Mouse (Mus musculus): Measurements from ENCODE around the gene Twistnb. TPM values are rescaled to one million over a fixed set of nuclear protein-coding genes. Genes with fewer than 3 reads are reported as not detected.
A peak's percentile ranks its signal among the peaks of the same experiment; 100 is the strongest.

Twistnb gene
- 79.1 and 84.9 TPM in 2 replicates for polyA plus RNA-seq (2016; fragmentation: Nextera tagmentation; extraction: Ambion mirVana)

GRCm38 (mm10) chr12:33429387-33430160 is at the start of gene Twistnb:
TSS of gene Twistnb (plus strand) at chr12:33429635.
- Histone ChIP-seq H3K27me3 (ENCODE audit: low read depth, poor library complexity, severe bottlenecking) (no peaks in the 10 kb centered on the region), H3K27ac (peak within 1 kb of the TSS; percentile 91), H3K4me1 (peaks cover 12% of the 10 kb centered on the region), H3K36me3 (peaks cover 11% of the 10 kb centered on the region), H3K4me3 (peak within 1 kb of the TSS; percentile 89), H3K9me3 (replicated peaks) (no peaks in the 10 kb centered on the region)
- DNase-seq (ENCODE audit: low spot score), result peak; percentile 98
- under 1% methylated on average over 66 of the region's 66 CpGs for WGBS

GRCm38 (mm10) chr12:33388842-33389241 is 40.6 kb upstream of the Twistnb start:
- peaks cover 5% of the 10 kb centered on the region; the same call in 1 of the 2 replicates for H3K4me1 ChIP-seq
- no peaks in the 10 kb centered on the region for H3K36me3 ChIP-seq
- peak; percentile 79 for DNase-seq (ENCODE audit: low spot score)
- H3K27ac ChIP-seq, result no peak overlapping the region
- H3K27me3 ChIP-seq (ENCODE audit: low read depth, poor library complexity, severe bottlenecking), result no peaks in the 10 kb centered on the region
- H3K9me3 ChIP-seq (replicated peaks), result no peaks in the 10 kb centered on the region
- WGBS, result 10% methylated on average over 5 of the region's 5 CpGs
- H3K4me3 ChIP-seq, result no peak overlapping the region

GRCm38 (mm10) chr12:33390844-33391560 is 38.4 kb upstream of the Twistnb start:
- peaks cover 16% of the 10 kb centered on the region for H3K4me1 ChIP-seq
- WGBS, result 77% methylated on average over 2 of the region's 2 CpGs
- no peak overlapping the region for H3K4me3 ChIP-seq
- DNase-seq (ENCODE audit: low spot score), result no peak
- no peaks in the 10 kb centered on the region for H3K36me3 ChIP-seq
- H3K9me3 ChIP-seq (replicated peaks), result no peaks in the 10 kb centered on the region
- H3K27me3 ChIP-seq (ENCODE audit: low read depth, poor library complexity, severe bottlenecking), result no peaks in the 10 kb centered on the region
- no peak overlapping the region for H3K27ac ChIP-seq

- Histone ChIP-seq H3K9me3 (replicated peaks) (no peaks in the 10 kb centered on the region), H3K27me3 (ENCODE audit: low read depth, poor library complexity, severe bottlenecking) (no peaks in the 10 kb centered on the region), H3K27ac (peak within 1 kb of the TSS; percentile 68; the same call in 1 of the 2 replicates), H3K36me3 (no peaks in the 10 kb centered on the region), H3K4me1 (peaks cover 11% of the 10 kb centered on the region), H3K4me3 (peak within 1 kb of the TSS; percentile 52)
- DNase-seq (ENCODE audit: low spot score), result peak; percentile 68
- WGBS, result 13% methylated on average over 24 of the region's 24 CpGs
Measured at GRCm38 (mm10) chr12:33394804-33395623, 34.4 kb upstream of the Twistnb start, which contains the start of gene Efcab10. TSS of gene Efcab10 (plus strand) at chr12:33394854.

GRCm38 (mm10) chr12:33403265-33403693 is 26.2 kb upstream of the Twistnb start:
- Histone ChIP-seq H3K9me3 (replicated peaks) (no peaks in the 10 kb centered on the region), H3K27ac (no peak overlapping the region), H3K27me3 (ENCODE audit: low read depth, poor library complexity, severe bottlenecking) (no peaks in the 10 kb centered on the region), H3K4me1 (no peaks in the 10 kb centered on the region), H3K36me3 (no peaks in the 10 kb centered on the region), H3K4me3 (no peak overlapping the region)
- 72% methylated on average over 7 of the region's 7 CpGs for WGBS
- DNase-seq (ENCODE audit: low spot score), result no peak

- no peaks in the 10 kb centered on the region for H3K4me1 ChIP-seq
- no peak overlapping the region for H3K4me3 ChIP-seq
- no peak for DNase-seq (ENCODE audit: low spot score)
- H3K27me3 ChIP-seq (ENCODE audit: low read depth, poor library complexity, severe bottlenecking), result no peaks in the 10 kb centered on the region
- no peaks in the 10 kb centered on the region for H3K36me3 ChIP-seq
- 80% methylated on average over 5 of the region's 5 CpGs for whole genome bisulfite sequencing
- H3K9me3 ChIP-seq (replicated peaks), result no peaks in the 10 kb centered on the region
- H3K27ac ChIP-seq, result no peak overlapping the region
Measured at GRCm38 (mm10) chr12:33404996-33405395, 24.4 kb upstream of the Twistnb start.

- 72% methylated on average over 6 of the region's 6 CpGs for WGBS
- Histone ChIP-seq H3K4me3 (no peak overlapping the region), H3K4me1 (no peaks in the 10 kb centered on the region), H3K27me3 (ENCODE audit: low read depth, poor library complexity, severe bottlenecking) (no peaks in the 10 kb centered on the region), H3K36me3 (no peaks in the 10 kb centered on the region), H3K9me3 (replicated peaks) (no peaks in the 10 kb centered on the region), H3K27ac (no peak overlapping the region)
- no peak for DNase-seq (ENCODE audit: low spot score)
Measured at GRCm38 (mm10) chr12:33405398-33406026, 23.9 kb upstream of the Twistnb start.

- DNase-seq (ENCODE audit: low spot score), result no peak
- H3K27me3 ChIP-seq (ENCODE audit: low read depth, poor library complexity, severe bottlenecking), result no peaks in the 10 kb centered on the region
Measured at GRCm38 (mm10) chr12:33411580-33412151, 17.8 kb upstream of the Twistnb start.

GRCm38 (mm10) chr12:33424329-33424728 is 5.1 kb upstream of the Twistnb start:
- Histone ChIP-seq H3K27ac (no peak overlapping the region), H3K4me1 (no peaks in the 10 kb centered on the region), H3K4me3 (no peak overlapping the region), H3K36me3 (no peaks in the 10 kb centered on the region), H3K27me3 (ENCODE audit: low read depth, poor library complexity, severe bottlenecking) (peaks cover 8% of the 10 kb centered on the region; the same call in 1 of the 2 replicates), H3K9me3 (replicated peaks) (no peaks in the 10 kb centered on the region)
- 39% methylated on average over 3 of the region's 3 CpGs for WGBS
- peak; percentile 41 for DNase-seq (ENCODE audit: low spot score)

More at GRCm38 (mm10) chr12:33411580-33412151, 17.8 kb upstream of the Twistnb start:
- Histone ChIP-seq H3K4me1 (no peaks in the 10 kb centered on the region), H3K4me3 (no peak overlapping the region), H3K36me3 (no peaks in the 10 kb centered on the region), H3K9me3 (replicated peaks) (no peaks in the 10 kb centered on the region), H3K27ac (no peak overlapping the region)
- 54% methylated on average over 6 of the region's 6 CpGs for WGBS

- H3K27me3 ChIP-seq (ENCODE audit: low read depth, poor library complexity, severe bottlenecking), result peaks cover 8% of the 10 kb centered on the region; the same call in 1 of the 2 replicates
- H3K9me3 ChIP-seq (replicated peaks), result no peaks in the 10 kb centered on the region
- H3K4me3 ChIP-seq, result no peak overlapping the region
- H3K4me1 ChIP-seq, result peaks cover 11% of the 10 kb centered on the region
- H3K27ac ChIP-seq, result no peak overlapping the region
- H3K36me3 ChIP-seq, result no peaks in the 10 kb centered on the region
- 35% methylated on average over 3 of the region's 3 CpGs for WGBS
- DNase-seq (ENCODE audit: low spot score), result no peak
Measured at GRCm38 (mm10) chr12:33427293-33427692, 2.1 kb upstream of the Twistnb start.

GRCm38 (mm10) chr12:33427726-33428125 is 1.7 kb upstream of the Twistnb start:
- H3K27ac ChIP-seq, result no peak overlapping the region
- no peak for DNase-seq (ENCODE audit: low spot score)
- no peaks in the 10 kb centered on the region for H3K9me3 ChIP-seq (replicated peaks)
- H3K36me3 ChIP-seq, result no peaks in the 10 kb centered on the region
- no peak overlapping the region for H3K4me3 ChIP-seq
- 81% methylated on average over 2 of the region's 2 CpGs for WGBS
- H3K4me1 ChIP-seq, result peaks cover 12% of the 10 kb centered on the region
- peaks cover 8% of the 10 kb centered on the region; the same call in 1 of the 2 replicates for H3K27me3 ChIP-seq (ENCODE audit: low read depth, poor library complexity, severe bottlenecking)

- no peak for DNase-seq (ENCODE audit: low spot score)
- Histone ChIP-seq H3K36me3 (peaks cover 41% of the 10 kb centered on the region), H3K4me3 (no peak overlapping the region), H3K27me3 (ENCODE audit: low read depth, poor library complexity, severe bottlenecking) (no peaks in the 10 kb centered on the region), H3K9me3 (replicated peaks) (no peaks in the 10 kb centered on the region), H3K4me1 (peaks cover 12% of the 10 kb centered on the region), H3K27ac (no peak overlapping the region)
- 93% methylated on average over 9 of the region's 9 CpGs for WGBS
Measured at GRCm38 (mm10) chr12:33433812-33434211, 4.4 kb downstream of the Twistnb start.
